Mouse (Mus musculus): ENCODE data around the gene Hapln4.
"Not testable (repeated sequence)": the region's sequence is repeated elsewhere in the genome, so short reads cannot be mapped to it uniquely, and the experiment has no call there.

Gene Hapln4

DNA sequence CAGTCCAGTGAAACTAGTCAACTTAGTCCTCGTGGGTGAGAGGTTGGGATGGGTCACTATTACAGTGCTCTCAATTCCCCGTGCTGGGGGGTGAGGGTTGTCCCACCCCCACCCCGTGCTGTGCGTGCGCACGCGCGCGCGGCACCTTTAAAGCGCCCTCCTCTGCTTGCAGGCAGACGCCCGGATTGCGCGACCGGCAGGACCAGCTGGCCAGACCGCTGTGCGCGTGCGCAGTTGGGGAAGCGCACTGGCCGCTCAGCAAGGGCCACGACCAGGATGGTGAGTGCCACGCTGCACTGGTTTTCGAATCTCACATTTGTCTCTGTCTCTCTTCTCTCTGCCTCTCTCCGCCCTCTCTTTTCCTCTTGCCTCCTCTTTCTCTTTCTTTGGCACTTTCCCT lies at the start of gene Hapln4:
Hapln4 (plus strand) TSS at position 173 of the 400 bp plus-strand sequence.
- DNase-seq (ENCODE audit: extremely low spot score, low spot score), result peak; percentile 73

- no peak for DNase-seq (ENCODE audit: extremely low spot score, low spot score)
Observed at GRCm38 (mm10) chr8:70037994-70038393, 45.3 kb upstream of the Hapln4 start.

DNA sequence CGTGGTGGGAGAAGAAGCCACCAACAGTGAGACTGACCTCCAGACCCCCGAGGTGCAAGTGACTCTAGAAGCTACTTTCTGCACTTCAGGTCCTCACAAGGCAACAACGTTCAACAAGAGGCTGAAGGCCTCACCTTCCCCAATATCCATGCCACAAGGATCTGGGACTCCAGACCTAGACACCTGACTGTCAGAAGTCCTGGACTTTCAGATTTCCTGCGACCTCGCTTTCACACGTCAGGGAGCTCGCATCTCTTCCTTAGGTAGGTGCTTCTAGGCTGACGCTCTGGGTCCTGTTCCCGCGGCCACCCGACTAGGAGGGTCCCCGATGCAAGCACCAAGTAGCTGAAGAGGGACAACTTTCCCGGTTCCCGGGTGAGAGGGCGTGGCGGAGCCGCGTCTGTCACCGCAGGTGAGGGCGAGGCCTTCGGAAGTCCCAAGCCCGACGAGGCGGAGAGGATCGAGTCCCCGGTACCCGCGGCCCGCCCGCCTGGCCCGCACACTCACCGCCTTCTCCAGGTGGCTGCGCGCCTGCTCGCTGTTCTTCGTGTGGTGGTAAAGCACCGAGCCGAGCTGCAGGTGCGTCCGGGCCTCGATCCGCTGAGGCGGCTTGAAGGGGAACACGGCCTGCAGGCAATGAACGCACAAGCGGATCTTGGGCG lies 41.2 kb upstream of the Hapln4 start:
- no peak for DNase-seq (ENCODE audit: extremely low spot score, low spot score)

DNA sequence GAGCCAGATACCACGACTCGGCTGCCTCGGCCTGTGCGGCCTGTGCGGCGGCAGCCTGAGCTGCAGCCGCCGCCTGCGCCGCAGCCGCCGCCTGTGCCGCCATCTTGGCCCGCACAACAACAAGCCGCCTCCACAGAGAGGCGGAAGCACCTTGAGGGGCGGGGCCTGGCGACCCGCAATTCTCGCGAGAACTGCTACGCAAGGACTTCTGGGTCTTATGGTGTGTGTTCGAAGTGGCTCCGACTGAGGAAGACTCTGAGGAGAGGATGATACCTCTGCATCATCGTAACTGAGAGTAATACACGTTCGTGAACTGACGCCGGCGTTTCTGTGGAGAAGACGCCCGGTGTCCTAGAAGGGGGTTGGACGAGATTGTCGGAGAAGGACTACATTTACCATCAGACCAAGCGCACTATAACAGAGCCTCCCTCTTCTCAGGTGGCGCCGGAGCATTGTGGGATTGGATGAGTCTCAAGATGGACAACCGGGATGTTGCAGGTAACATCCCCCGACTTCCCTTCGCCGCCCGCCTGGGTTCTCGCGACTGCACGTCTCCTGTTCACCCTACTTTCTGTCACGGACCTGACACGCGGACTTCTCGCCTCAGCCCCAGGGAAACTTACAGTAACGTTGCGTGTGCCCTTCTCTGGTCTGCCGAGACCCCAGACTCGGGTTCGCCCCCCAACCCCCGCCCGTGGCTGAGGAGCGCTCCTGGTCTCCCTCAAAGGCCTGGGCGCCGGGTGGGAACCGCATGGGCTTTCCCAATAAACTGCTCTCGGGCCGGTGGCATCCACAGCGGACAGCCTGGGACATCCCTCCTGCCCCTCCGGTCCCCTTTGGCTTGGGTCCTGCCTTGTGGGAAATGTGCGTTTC lies 40.4 kb upstream of the Hapln4 start, which contains the start of the genes Mau2 and Sugp1:
Mau2 (minus strand) TSS at position 152 of the 873 bp plus-strand sequence.
Sugp1 (plus strand) TSS at position 231 of the 873 bp plus-strand sequence.
- DNase-seq (ENCODE audit: extremely low spot score, low spot score), result peak; percentile 96

DNA sequence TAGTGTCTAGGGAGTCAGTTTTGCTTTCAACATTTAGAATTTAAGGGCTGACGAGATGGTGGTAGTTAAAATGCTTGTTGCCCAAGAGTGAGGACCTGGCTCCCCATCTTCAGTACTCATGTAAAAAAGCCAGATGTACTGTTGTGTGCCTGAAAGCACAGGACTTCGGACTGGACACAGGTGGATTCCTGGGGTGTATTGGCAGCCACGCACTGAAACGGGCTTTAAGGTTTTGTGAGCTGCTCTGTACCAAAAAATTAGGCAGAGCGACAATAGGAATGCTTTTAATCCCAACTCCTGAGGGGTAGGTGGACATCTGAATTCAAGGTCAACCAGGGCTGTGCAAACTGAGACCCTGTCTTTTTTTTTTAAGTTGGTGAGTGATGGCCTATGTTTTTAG lies 39.3 kb upstream of the Hapln4 start:
- no peak for DNase-seq (ENCODE audit: extremely low spot score, low spot score)

DNA sequence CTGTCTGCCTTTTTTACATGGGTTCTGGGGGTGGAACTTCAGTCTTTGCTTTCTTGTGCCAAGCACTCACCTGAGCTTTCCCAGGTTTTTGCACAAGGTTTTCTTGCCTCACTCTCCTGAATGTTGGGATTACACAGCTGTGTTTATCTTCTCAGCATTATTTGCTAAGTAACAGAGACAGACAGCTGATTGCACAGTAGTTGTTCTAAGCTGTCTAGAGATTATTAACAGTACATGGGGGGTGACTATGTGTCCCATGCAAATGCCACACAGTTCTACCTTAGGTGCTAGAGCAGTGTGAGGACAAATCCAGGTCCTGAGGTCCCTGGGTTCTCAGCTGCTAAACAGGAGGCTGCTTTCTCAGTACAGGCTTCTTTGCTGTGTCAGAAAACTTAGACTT lies 33.6 kb upstream of the Hapln4 start:
- DNase-seq (ENCODE audit: extremely low spot score, low spot score), result no peak

- DNase-seq (ENCODE audit: extremely low spot score, low spot score), result not testable (repeated sequence)
Observed at GRCm38 (mm10) chr8:70050434-70050833, 32.8 kb upstream of the Hapln4 start.

- no peak for DNase-seq (ENCODE audit: extremely low spot score, low spot score)
Observed at GRCm38 (mm10) chr8:70057721-70058120, 25.5 kb upstream of the Hapln4 start.

DNA sequence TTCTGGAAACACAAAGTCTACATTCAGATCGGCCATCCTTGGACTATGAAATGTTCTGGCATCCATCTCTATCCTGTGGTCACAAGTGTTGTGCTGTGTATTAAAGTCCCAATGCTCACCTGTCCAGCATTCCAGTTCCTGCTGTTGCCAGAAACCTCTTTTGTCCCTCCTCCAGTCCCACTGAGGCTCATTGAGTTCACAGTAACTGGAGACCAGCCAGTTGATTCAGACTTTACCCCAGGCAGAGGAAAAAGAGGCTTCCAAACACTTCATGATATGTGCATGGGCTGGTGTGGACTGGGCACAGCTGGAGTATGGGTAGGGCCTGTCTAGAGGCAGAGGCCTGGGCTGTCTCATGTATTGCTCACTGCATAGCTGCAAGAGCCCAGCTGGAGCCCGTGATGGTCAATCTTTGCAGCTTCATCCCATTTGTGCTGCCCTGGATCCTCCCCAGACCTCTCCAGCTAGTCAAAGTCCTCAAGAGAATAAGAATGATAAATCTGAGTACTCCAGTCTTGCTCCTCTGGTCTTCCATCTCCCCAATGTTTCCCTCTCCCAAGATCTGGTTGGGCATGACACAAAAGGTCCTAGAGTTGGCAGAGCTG lies 11.3 kb upstream of the Hapln4 start:
- no peak for DNase-seq (ENCODE audit: extremely low spot score, low spot score)

GRCm38 (mm10) chr8:70072441-70073069 lies 10.7 kb upstream of the Hapln4 start, which contains the start of gene Tm6sf2:
Tm6sf2 (plus strand) TSS chr8:70072924.
- no peak for DNase-seq (ENCODE audit: extremely low spot score, low spot score)

DNA sequence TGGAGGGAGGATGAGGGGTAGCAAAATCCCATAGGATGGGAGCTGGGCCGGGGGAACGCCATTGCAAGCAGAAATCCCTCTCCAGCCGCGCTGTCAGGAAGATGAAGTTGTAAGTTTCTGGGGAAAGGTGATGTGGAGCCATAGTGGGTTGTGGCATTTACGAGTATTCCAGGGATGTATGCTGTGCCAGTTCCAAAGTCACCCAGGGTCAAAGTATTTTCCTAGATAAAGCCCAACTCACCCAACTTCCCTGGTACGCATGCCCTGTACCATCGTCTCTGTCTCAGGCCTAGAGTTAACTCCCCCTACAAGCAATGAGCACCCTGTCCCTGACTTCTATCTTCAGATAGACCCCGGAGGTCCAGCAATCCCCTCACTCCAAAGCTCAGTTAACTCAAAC lies 10.1 kb upstream of the Hapln4 start:
- no peak for DNase-seq (ENCODE audit: extremely low spot score, low spot score)

DNA sequence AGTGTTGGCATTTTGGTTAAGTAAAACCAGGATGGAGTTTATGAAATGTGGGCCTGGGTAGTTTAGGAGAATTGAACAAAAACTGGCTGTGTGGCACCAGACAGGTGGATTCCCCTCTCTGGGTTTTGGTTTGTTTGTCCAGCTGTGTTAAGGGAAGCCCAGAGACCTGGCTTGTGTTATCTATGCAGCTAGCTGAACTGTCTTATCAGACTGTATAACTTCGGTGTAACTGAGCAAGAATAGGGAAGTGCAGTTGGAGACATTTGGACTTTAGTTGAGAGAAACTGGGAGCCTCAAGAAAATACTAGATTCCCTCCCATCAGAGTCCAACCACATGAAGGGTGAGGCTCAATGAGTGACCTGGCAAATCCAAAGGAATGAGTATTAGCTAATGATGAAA lies 9.6 kb upstream of the Hapln4 start:
- no peak for DNase-seq (ENCODE audit: extremely low spot score, low spot score)

DNA sequence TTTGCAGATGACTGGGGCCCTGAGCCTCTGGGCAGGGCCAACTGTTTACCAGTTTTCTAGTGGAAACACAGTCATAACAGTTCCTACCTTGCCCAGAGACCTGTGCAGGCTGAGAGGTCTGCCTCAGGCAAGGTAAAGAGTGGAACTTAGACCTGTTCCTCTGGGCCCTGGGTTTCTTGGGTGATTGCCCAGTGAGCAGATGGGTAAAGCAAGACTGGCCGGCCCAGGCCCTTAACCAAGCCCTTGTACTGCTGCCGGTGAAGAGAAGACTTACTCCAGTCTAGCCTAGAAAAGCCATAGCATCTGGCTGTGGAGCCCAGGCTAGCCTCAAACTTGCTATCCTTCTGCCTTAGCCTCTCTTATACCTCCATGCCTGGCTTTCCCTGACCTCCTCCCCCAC lies 1.3 kb upstream of the Hapln4 start:
- no peak for DNase-seq (ENCODE audit: extremely low spot score, low spot score)

- DNase-seq (ENCODE audit: extremely low spot score, low spot score), result peak; percentile 57
Observed at GRCm38 (mm10) chr8:70084191-70085065, 1.2 kb downstream of the Hapln4 start.

GRCm38 (mm10) chr8:70086151-70086550 lies 2.9 kb downstream of the Hapln4 start:
- no peak for DNase-seq (ENCODE audit: extremely low spot score, low spot score)

DNA sequence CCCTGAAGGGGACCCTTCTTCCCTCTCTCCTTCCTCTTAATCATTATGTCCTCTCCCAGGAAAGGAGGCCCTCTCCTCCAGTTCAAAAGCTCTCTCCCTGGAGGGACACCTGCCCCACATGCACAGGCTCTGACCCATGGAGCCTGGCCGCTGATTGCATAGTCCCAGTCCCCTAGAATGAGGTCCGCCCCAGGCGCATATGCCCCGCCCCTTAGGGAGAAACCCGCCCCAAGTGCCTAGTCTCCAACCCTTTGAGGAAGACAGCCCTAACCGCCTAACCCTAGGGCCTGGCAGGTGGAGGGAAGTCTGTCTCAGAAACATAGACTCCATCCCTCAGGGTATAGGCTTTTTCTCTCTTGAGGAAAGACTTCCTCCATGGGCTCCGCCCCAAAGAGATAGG lies 4.0 kb downstream of the Hapln4 start:
- peak; percentile 21 for DNase-seq (ENCODE audit: extremely low spot score, low spot score)

- peak; percentile 73 for DNase-seq (ENCODE audit: extremely low spot score, low spot score)
Observed at GRCm38 (mm10) chr8:70087836-70088650, 4.8 kb downstream of the Hapln4 start.

GRCm38 (mm10) chr8:70089296-70089960 lies 6.2 kb downstream of the Hapln4 start:
- DNase-seq (ENCODE audit: extremely low spot score, low spot score), result peak; percentile 29

GRCm38 (mm10) chr8:70092786-70093185 lies 9.5 kb downstream of the Hapln4 start:
- no peak for DNase-seq (ENCODE audit: extremely low spot score, low spot score)

Data from neural tube, embryonic 10.5 days (tissue).